Mouse (Mus musculus): ENCODE measurements at regions not wholly inside any gene's neighbourhood (a gene's known extent, or its start where the extent isn't known, plus 50 kb on each side); places are given as distances from the start of the nearest gene placed in this dataset.

- no peak for DNase-seq
Observed at GRCm38 (mm10) chr8:34280433-34280832, 168.9 kb upstream of the Gm10131 start.

DNA sequence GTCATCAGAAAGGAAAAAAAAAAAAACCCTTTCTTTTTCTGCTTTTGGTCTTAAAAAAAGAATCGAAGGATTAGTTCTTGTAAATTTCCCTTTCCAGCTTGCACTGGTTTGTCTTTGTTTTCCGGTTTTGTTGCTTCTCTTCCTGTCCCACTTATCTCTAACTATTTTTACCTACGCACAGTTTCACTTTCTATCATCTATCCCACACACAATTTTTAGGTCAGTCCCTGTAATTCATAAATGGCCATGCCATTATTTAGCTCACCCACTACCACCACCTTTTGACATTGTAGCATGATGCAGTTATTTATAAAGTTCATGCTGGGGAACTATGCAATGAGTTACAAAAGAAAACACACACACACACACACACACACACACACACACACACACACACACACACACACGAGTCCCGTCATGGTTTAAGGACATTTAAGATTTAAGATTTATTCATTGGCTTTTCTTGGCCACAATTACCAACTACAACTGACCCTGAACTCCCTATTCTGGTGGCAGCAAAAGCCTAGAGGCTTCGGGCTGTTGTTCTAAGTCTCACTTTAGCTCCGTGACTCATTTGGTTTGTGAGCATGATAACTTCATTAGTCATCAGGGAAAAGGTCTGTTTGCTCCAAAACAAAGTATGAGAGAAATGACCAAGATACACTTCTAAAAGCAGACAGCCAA is 164.6 kb upstream of the Gm10131 start:
- no peak for DNase-seq

DNA sequence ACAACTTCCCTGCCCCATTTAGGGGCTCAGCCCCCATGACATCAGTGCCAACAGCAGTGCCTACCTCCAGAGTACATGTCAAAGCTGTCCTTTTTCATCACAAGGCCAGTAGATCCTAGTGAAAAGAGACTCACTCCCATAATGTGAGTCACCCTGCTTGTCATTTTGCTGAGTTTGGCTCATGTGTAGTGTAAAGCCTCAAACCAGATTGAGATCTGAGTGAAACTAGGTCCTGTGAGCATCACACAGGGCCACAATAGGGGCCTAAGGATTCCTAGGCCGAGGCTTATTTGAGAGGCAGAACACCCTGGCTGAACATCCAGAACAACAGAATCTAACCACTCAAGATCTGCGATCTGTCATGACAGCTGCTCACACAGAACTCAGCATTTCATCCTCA is 163.3 kb upstream of the Gm10131 start:
- peak; percentile 46 for DNase-seq

DNA sequence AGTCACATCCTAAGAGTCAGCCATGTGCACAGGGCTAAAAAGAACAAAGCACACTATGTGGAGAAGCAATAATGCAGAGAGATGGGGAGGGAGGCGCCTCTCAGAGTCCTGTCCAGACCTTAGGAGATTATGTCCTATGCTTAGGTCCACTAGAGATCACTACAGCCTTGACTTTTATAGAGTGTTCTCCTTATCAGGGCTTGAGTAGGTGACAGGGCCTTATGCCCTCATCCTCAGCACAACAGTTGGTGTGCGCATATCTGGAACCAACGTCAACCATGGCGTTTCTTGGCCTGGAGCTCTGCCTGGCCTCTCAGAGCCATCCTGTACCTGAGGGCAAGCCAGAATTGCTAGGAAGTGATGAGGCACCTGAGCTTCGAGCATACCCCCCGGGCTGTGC is 162.6 kb upstream of the Gm10131 start:
- DNase-seq = no peak

DNA sequence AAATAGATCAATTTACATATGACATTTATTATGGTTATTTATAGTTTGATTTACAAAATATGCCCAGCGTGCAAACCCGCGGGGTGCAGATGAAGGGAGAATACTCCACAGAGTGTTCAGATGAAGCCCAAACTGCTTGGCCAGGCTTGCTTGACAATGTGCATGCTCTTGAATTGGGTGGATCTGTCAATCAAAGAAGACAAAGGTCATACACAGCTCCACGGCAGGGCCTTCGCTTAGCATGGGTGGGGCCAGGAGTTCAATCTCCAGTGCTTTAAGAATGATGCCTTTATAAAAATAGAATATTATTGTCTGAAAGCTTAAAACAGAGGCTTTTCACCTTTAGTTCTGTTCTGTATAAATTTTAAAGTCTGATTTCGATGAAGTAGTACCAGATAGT is 158.3 kb upstream of the Gm10131 start:
- DNase-seq = peak; percentile 34

DNA sequence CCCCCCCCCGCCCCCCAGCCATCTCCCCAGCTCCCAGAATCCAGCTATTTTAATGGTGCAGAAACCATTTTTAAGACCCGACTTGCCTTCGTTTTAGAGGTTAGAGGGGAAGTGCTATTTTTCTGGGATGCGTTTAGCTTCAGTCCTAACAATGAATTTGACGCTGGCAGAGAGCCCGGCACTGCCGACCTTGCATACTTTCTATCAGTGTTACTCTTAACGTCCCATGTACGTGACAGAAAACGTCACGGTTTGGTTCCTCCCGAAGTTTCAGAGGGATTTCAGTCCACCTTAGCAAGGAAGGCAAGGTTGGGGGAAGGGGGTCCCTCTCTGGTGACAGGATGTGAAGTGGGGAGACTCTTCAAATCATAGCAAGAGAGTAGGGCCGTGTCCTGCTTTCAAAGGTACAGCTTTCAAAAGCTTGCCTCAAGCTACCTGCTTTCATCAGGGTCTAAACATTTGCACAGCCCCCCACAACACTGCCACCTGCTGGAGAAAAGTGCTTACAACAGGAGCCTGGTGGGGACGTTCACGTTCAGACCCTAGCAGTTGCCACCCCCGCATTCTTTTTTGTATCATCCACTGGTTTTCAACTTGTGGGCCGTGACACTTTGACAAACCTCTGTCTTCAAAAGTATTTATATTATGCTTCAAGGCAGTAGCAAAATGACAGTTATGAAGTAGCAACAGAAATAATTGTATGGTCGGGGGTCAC is 157.4 kb upstream of the Gm10131 start:
- DNase-seq = no peak

GRCm38 (mm10) chr8:34254978-34255377 is 143.4 kb upstream of the Gm10131 start:
- DNase-seq = no peak

- no peak for DNase-seq
Observed at GRCm38 (mm10) chr8:34251934-34252333, 140.4 kb upstream of the Gm10131 start.

DNA sequence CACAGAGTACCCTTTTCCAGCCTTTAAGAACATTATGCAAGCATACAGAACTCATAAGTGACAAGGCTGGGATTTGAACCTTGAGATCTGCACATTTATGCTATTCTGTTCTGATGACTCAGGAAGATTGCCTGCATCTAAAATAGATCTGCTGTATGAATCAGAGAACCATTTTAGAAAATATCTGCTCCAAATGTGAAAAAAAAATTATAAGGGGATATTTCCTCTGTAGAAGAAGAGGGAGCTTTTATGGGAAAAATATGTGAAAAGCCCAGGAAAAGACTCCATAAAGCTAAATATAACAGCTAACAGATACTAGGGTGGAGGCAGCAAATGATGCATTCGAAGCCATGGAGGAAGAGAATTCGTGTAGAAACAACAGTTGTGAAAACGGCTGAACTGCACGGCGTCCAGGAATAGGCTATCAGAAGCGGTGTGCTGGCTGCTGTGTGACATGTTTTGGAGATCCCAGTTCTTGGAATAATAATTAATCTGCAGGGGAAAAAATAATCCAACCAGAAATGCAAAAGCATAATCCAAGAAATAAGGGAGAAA is 127.9 kb upstream of the Gm10131 start:
- no peak for DNase-seq

DNA sequence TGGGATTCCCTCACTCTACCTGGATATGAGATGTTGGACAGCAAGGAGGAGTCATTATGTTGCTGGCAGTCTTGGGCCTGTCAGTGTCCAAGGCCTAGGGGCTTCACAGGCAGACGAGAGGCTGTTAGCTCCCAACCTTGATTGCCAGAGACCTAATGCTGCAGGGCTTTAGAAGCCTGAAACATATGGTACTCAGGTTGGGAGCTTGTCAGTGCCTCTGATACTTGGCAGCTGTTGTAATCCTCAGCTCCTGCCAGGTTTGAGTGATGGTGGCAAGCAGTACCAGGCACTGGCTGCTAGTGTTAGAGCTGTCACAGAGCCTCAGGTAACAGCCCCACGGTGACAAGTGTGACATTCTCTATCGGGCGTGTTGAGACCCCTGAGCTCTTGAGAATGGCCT is 122.2 kb upstream of the Gm10131 start:
- DNase-seq = no peak

- DNase-seq = no peak
Observed at GRCm38 (mm10) chr8:34229477-34229876, 117.9 kb upstream of the Gm10131 start.

DNA sequence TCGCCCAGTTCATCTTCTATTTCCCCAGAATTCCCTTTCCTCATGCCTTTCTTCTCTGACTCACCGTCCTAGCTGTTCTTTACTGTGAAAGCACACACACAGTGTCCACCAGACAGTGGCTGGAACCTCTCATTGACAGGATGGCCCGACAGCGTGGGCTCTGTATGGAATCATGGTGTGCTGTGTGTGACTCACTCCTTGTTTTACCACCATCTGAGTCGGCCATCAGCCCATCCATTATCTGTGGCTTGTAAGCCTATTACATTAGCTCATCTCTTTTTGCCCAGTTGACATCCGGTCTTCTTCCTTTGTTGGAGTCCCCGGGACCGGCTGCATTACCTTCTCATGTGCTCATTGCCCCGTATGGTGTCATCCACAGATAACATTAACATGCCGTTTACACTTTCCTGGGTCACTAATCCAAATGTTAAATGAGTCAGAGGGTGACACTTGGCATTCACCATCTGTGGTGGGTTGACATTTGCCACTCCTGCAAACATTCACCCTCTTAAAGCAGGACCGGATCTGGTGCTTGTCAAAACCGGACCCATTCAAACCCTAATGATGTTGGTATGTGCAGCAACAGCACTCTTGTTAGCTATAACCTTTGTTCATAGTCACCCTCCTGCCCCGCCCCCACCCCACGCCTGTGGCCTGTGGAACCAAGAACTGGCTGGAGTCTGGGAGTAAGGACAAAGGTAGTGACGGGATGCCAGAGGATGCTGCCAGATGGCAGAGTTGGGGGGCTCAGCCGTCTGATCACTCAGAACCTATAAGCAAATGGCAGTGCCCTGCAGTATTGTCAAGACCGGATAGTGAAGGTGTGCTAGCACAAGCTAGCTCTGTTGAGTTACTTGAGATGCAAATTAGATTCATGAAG is 113.7 kb upstream of the Gm10131 start:
- DNase-seq = no peak

DNA sequence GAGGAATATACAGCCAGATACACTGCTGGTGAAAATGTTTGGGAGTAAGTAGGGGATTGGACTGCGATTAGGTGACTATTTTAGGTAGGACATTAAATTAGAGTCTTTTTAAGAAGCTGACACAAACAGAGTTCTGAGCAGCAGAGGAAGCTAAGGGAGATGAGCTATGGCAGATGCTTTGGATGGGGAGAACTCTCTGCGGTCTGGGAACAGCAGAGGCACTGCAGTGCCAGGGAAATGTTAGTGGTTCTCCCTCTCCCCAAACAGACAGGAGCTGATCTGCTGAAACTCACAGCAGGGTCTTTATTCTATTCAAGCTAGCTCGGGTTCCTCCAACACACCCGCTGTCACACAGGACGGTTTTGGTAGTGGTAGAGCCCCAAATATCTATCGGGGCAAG is 110.7 kb upstream of the Gm10131 start:
- DNase-seq = no peak
